Mouse (Mus musculus) thymus, postnatal 4 days (tissue): Measurements from ENCODE around the gene Unk.
"Not testable (repeated sequence)": the region's sequence is repeated elsewhere in the genome, so short reads cannot be mapped to it uniquely, and the experiment has no call there.

Source experiments
- DNase-seq: peaks from one replicate; pipeline ENCODE4 v3.0.0; 2021

Unk gene

GRCm38 (mm10) chr11:116071510-116071909 lies 41.4 kb downstream of the Unk start:
- DNase-seq = peak; percentile 81

GRCm38 (mm10) chr11:116072608-116073007 lies 42.5 kb downstream of the Unk start:
- DNase-seq = no peak

GRCm38 (mm10) chr11:116074436-116074991 lies 44.4 kb downstream of the Unk start:
- no peak for DNase-seq

DNA sequence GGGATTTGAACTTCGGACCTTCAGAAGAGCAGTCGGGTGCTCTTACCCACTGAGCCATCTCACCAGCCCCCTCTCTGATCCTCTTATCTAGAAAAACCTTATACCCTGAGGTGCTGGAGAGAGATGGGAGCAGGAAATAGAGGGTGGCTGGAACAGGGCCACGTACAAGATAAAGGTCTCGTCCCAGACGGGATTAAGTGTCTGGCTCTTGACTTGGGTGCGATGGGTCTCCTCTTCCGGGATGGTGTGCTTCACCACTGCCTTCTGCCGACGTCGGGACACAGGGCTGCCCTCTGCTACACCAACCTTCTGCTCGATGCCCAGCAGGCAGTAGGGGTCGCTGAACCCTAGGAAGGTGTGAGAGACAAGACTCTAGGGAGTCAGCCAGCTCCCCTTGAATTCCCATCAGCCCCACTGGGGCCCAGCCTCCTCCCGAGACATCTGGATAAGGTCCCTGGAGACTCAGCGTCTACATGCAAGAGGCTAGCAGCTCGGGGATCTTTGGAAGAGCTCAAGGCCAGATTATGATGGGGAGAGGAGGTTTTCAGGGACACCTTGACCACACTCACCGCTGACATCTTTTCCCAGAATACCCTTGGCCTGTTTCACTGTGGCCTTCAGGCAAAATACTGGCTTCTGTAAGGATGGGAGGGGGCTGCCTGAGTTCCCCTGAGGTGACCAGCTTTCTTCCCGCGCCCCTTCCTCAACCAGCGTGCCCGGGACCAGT lies 45.6 kb downstream of the Unk start:
- peak; percentile 45 for DNase-seq

DNA sequence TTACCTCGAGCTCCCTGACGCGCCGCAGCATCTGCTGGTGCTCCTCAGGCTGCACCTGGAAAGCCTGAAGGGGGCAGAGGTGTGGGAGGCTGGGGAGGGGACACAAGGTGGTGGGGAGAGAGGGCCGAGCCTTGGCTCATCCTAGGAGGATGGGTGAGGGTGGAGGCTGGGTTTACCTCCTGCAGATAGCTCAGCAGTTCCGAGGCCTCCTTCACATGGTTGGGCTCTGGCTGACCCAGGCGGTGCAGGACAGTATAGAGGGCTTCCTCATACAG lies 46.1 kb downstream of the Unk start:
- DNase-seq = peak; percentile 56

- DNase-seq = peak; percentile 79
These were observed 46.7 kb downstream of the Unk start for GRCm38 (mm10) chr11:116076836-116077235.

GRCm38 (mm10) chr11:116077446-116078204 lies 47.5 kb downstream of the Unk start, which contains the start of gene Unc13d:
TSS of gene Unc13d (minus strand) at chr11:116077961.
- DNase-seq = peak; percentile 81

- peak; percentile 97 for DNase-seq
These were observed 48.1 kb downstream of the Unk start for GRCm38 (mm10) chr11:116078221-116078620.

DNA sequence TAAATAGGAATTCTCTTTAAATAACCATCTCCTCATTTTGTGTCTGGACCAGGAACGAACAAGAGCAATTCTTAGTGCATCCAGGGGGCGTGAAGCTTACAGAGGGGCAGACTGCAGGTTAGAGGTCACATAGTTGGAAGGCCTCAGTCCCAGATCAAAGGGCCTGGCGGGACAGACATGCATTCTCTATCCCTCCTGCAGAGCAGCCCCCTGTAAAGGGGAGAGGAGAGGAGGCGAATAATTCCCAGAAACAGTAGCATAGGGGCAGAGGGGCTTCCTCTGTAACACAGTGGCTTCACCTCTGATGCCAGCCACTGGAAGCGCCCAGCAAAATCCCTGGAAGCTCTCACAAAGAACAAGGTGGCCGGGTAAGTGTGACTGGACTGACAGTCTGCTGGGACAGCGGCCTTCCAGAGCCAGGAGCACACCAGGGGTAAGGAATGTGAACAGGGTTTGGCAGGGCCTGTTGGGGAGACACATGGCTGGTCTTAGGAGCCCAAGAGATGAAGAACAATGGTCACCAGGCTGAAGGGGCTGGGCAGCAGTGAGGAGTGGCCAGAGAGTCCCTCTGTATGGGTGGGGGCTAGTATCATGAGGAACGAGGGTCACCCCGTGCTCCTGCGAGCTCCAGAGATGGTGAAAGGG lies 48.7 kb downstream of the Unk start:
- no peak for DNase-seq

- DNase-seq = no peak
These were observed 49.4 kb downstream of the Unk start for GRCm38 (mm10) chr11:116079511-116079910.

DNA sequence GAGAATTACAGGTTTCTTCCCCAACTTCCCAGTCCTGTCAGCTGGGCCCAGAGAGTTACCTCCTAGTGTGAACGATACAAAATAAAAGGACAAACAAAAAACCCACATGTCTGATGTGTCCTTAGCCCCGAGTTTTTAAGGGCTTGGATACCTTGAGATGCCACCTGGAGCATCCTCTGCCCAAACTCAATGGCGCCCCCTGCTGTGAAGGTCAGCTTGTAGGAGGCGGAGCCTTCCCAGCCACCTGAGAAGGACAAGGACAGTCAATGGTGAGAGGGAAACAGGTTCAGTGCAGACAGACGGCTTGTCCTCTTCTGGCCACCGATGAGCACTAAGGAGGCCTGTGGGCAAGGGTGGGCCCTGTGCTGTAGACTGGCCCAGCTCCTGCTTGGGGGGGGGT lies 51.0 kb downstream of the Unk start:
- peak; percentile 95 for DNase-seq

DNA sequence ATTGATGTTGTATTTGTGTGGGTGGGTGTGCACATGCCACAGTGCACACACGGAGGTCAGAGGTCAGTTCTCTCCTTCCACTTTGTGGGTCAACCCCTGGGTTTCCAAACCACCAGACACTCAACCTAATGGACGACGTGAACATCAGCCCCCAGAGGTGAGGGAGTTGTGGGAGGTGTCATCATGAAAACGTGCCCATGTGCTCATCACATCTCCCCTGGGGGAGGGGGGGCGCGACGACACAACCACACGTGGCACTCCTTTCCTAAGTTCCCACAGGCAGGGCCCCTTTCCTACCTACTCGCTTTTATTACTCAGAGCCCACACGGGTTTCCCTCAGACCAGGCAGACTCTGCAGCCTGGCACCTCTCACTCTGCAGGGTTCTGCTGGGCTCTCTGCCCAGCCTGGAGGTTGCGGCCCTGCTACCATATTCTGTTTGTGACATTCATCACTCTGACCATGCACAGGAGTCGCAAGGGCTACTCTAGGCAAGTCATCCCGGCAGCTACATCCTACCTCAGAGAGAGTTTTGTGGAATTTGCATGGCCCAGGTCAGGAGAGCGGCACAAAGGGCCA lies 53.1 kb downstream of the Unk start:
- no peak for DNase-seq

DNA sequence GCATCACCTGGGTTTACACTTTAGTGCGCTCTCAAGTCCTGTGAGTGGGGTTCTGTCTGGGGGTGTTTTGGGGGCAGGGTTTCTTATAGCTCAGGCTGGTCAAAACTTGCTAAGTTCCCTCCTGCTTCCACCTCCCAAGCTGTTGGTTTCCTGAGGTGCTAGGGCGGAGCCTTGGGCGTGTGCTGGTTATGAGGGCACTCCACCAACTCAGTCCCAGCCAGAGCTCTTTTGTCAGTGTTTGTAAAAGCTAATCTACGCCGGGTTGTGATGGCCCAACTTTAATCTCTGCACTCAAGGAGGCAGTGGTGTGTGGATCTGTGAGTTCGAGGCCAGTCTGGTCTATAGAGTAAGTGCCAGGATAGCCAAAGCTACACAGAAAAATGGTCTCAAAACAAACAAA lies 54.0 kb downstream of the Unk start:
- DNase-seq = no peak

DNA sequence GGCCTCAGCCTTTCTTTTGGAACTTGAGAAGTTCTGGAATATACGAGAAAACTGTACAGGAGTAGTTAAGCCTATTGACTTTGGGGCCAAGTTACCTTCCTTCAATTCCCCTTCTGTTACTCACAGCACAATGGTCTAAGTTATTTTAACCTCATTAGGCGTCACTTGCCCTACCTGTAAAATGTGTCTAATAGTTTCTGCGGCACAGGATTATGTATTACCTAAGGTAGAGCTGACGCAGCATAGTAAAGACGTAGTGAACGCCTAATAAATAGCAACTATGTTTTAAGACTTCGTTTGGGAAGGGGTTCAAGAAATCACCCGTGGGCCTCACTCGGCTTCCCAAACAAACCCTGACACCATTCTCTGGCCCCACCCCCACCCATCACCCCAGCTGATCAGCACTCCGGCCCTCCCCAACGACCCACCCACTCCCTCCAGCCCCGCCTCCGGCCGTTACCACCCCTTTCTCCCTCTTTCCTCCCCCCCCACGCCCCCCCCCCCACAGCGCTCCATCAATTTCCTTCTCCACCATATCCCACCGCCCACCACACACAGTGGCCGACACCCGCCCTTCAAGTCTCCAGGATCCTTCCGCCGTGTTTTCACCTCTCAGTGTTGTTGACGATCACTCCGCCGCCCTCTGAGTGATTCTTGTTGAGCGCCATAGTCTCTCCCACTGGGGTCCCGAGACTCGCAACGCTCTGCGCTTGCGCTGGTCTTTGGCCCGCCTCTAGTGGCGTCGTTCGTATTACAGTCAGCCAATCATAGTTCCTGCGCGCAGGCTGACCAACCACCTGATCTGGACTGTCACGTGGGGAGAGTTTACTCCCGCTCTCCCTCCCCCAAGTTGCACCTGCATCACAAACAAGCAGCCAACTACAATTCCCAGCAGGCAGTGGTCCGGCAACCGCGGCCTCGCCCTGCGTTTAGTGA lies 56.4 kb downstream of the Unk start, which contains the start of gene Wbp2:
TSS of gene Wbp2 (minus strand) at position 738 of the 936 bp plus-strand sequence.
- DNase-seq = peak; percentile 97

GRCm38 (mm10) chr11:116087194-116088130 lies 57.3 kb downstream of the Unk start:
- DNase-seq = peak; percentile 95

DNA sequence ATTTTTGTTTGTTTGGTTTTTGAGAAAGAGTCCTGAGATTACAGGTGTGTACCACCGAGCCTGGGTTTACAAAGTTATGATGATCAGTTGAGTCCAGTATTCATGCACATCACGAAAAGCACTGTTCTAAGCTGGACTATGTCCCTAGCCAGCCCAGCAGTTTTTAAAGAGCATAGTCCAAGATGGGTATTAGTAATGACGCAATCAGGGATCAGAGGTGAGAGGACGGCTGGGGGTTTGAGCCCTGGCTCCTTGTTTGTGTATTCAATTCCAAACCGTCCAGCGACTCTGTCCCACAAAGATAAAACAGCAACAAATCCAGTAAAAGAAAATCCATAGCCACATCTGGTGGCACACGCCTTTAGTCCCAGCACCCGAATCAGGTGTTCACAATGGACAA lies 58.1 kb downstream of the Unk start:
- DNase-seq = no peak

DNA sequence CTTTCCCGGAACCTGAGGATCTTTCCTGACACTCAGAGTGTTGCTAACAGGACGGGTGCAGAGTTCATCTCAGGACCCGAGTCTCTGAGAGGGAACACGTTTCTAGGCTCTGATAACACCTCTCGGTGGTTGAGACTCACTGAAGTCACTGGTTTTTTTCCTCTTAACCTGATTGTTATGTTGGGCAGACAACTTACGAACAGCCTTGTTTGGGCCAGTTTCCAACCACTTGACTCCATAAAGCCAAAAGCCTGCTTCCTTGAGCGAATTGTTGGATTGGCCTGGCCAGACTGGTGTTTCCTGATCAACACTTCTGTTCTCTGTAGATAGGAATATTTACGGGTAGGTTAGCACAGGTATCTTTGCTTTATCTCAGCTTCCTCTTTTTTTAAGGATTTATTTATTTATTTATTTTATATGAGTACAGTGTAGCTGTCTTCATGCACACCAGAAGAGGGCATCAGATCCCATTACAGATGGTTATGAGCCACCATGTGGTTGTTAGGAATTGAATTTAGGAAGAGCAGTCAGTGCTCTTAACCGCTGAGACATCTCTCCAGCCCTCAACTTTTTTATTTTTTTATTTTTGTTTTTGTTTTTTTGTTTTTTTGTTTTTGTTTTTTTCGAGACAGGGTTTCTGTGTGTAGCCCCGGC lies 58.7 kb downstream of the Unk start:
- no peak for DNase-seq

DNA sequence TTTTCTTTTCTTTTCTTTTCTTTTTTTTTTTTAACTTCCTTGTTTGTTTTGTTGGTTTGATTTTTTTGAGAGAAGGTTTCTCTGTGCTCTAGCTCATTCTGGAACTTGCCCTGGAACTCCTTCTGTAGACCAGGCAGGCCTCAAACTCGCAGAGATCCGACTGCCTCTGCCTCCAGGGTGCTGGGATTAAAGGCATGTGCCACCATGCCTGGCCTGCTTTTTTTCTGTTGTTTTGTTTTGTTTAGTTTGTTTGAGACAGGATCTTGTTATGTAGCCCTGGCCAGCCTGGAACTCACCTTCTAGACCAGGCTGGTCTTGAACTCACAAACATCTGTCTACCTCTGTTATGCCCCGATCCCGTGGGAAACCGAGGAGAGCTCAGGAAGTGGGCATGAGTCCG lies 59.4 kb downstream of the Unk start:
- no peak for DNase-seq

- no peak for DNase-seq
These were observed 61.5 kb downstream of the Unk start for GRCm38 (mm10) chr11:116091591-116091990.

- not testable (repeated sequence) for DNase-seq
These were observed 62.8 kb downstream of the Unk start for GRCm38 (mm10) chr11:116092959-116093358.
